ENCODE assay signal across 10 mouse cellular contexts in the genomic region with DNA sequence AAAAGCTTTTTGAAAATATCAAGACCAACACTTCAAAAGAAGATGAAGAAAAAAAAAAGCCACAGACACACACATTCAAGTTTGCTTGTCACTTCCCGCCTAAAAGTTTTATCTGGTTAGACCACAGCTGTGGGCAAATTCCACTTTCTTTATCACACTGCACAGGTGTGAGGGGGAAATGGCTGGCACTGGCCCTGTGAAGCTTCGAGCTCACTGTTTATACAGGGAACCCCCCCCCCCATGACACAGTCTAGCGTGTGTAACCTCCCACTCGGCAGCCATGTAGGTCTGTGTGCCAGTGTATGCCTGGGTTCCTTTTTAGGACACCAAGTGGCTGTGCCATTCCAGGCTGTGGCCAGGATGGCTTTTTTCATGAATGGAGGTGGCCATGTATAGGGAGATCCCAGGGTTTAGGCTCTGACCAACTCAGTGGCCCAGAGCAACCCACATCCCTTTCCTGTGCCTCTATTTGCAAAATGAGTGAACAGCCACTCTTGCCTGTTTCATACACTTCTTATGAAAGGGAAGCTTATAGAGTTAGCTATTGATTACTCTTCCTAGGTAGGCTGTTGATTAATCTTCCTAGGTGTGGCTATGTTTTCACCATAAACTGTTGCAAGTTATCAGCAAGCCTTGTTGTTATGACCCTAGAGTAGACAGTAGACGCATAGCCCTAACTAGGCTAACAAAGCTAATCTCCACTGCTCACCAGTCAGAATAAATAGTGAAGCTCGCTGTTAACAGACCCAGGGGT. TPM values are rescaled to one million over a fixed set of nuclear protein-coding genes. Genes with fewer than 3 reads are reported as not detected.
A peak's percentile ranks its signal among the peaks of the same experiment; 100 is the strongest.
DNase-seq lines count a peak whose midpoint lies in the region; ATAC-seq and TF ChIP-seq lines count a peak whose summit lies in the region.
"Had no signal": no experiment of that assay in that cellular context is flagged by ENCODE, and none has a peak within 500 bp of the region (broad histone marks: within the 10 kb centered on the region; RNA-seq: fewer than 3 reads in every experiment).

No protein-coding gene starts in this region.

- no peak for TF ChIP-seq CTCF in liver, embryonic 14.5 days (IDR thresholded peaks at IDR 0.05; ENCODE audit: low read depth)

- no peaks in the 10 kb centered on the region for H3K27me3 ChIP-seq in liver, embryonic 14.5 days (ENCODE audit: control insufficient read depth, insufficient read depth, low read length)
- H3K27me3 ChIP-seq in stomach, embryonic 16.5 days (ENCODE audit: control insufficient read depth, insufficient read depth, low read length) = no peaks in the 10 kb centered on the region
- H3K27me3 ChIP-seq in midbrain, embryonic 11.5 days (ENCODE audit: control insufficient read depth, insufficient read depth, low read length) = no peaks in the 10 kb centered on the region
- H3K27me3 ChIP-seq: midbrain, embryonic 12.5 days had no signal

- peak; percentile 99 for TF ChIP-seq EP300 in liver, embryonic 14.5 days (IDR thresholded peaks at IDR 0.05; ENCODE audit: low read depth)

- ATAC-seq in liver, embryonic 14.5 days (ENCODE audit: insufficient read depth) = peak; percentile 82
- peak; percentile 62; the same call in 1 of the 2 replicates for ATAC-seq in stomach, embryonic 16.5 days (ENCODE audit: insufficient read depth, low FRiP score)
- no peak for ATAC-seq in midbrain, embryonic 11.5 days (ENCODE audit: low FRiP score)

- 11% methylated on average over 6 of the region's 6 CpGs for whole genome bisulfite sequencing in liver, embryonic 14.5 days (ENCODE audit: insufficient replicate concordance)
- 48% methylated on average over 6 of the region's 6 CpGs for WGBS in stomach, embryonic 16.5 days
- 84% methylated on average over 6 of the region's 6 CpGs for WGBS in midbrain, embryonic 11.5 days

- intact Hi-C loops in gastrocnemius, postnatal 14 days (cut with DNase I; ENCODE audit: low total_unique reads) = no loop called here

- peak overlapping the region; percentile 99 for H3K4me2 ChIP-seq in liver, embryonic 14.5 days (ENCODE audit: low read depth)
- H3K4me2 ChIP-seq in stomach, embryonic 16.5 days (ENCODE audit: low read depth, low read length) = no peak overlapping the region
- no peak overlapping the region for H3K4me2 ChIP-seq in midbrain, embryonic 11.5 days
- H3K4me2 ChIP-seq: midbrain, embryonic 12.5 days had no signal

- H3K9me3 ChIP-seq in liver, embryonic 14.5 days (ENCODE audit: control insufficient read depth, low read length) = no peaks in the 10 kb centered on the region
- H3K9me3 ChIP-seq in stomach, embryonic 16.5 days (replicated peaks; ENCODE audit: control insufficient read depth, low read length) = no peaks in the 10 kb centered on the region
- no peaks in the 10 kb centered on the region for H3K9me3 ChIP-seq in midbrain, embryonic 11.5 days (ENCODE audit: control insufficient read depth, low read length)
- H3K9me3 ChIP-seq: midbrain, embryonic 12.5 days had no signal

- peak; percentile 83 for DNase-seq in heart, adult 11 months
- DNase-seq in heart, postnatal 4 days = no peak
- peak; percentile 88 for DNase-seq in c-Kit-negative CD71-positive TER-119-positive erythroid progenitor cells, embryonic 14.5 days (ENCODE audit: low read depth, low spot score)
- peak; percentile 91 to 95 (median 92) for DNase-seq in liver, embryonic 14.5 days (ENCODE audit: low read depth in 3 of 3, low spot score in 3 of 3)
- no peak for DNase-seq in right cerebral cortex, adult 2 months (ENCODE audit: low spot score in 2 of 2)
- DNase-seq in gastrocnemius, postnatal 14 days = no peak
- no peak for DNase-seq in midbrain, embryonic 11.5 days (ENCODE audit: low spot score, missing footprints)
- DNase-seq: adrenal gland, adult 8-10 months had no signal

- H3K36me3 ChIP-seq in liver, embryonic 14.5 days (replicated peaks; ENCODE audit: control insufficient read depth, insufficient read depth, low read depth) = peaks cover 35% of the 10 kb centered on the region
- no peaks in the 10 kb centered on the region for H3K36me3 ChIP-seq in stomach, embryonic 16.5 days (ENCODE audit: control insufficient read depth, insufficient read depth, low read length)
- no peaks in the 10 kb centered on the region for H3K36me3 ChIP-seq in midbrain, embryonic 11.5 days (ENCODE audit: control insufficient read depth, insufficient read depth, low read length)
- H3K36me3 ChIP-seq: midbrain, embryonic 12.5 days had no signal

- H3K27ac ChIP-seq in liver, embryonic 14.5 days = peak overlapping the region; percentile 93
- no peak overlapping the region; the same call in 1 of the 2 replicates for H3K27ac ChIP-seq in stomach, embryonic 16.5 days (ENCODE audit: low read length)
- H3K27ac ChIP-seq in midbrain, embryonic 11.5 days (ENCODE audit: low read depth, low read length) = no peak overlapping the region
- H3K27ac ChIP-seq: midbrain, embryonic 12.5 days had no signal

- peak overlapping the region; percentile 99 for H3K9ac ChIP-seq in liver, embryonic 14.5 days (replicated peaks)
- H3K9ac ChIP-seq in stomach, embryonic 16.5 days (ENCODE audit: low read length) = no peak overlapping the region
- no peak overlapping the region for H3K9ac ChIP-seq in midbrain, embryonic 11.5 days (ENCODE audit: low read length)
- H3K9ac ChIP-seq: midbrain, embryonic 12.5 days had no signal

- H3K4me1 ChIP-seq in liver, embryonic 14.5 days (replicated peaks; ENCODE audit: control insufficient read depth in 2 of 2, insufficient read depth in 2 of 2, low read length in 1 of 2) = peaks cover 58 to 59% of the 10 kb centered on the region in 2 experiments
- H3K4me1 ChIP-seq in stomach, embryonic 16.5 days (ENCODE audit: control insufficient read depth, insufficient read depth, low read length) = peaks cover 5% of the 10 kb centered on the region; the same call in 1 of the 2 replicates
- H3K4me1 ChIP-seq in midbrain, embryonic 11.5 days (ENCODE audit: control insufficient read depth, insufficient read depth, low read length) = no peaks in the 10 kb centered on the region
- H3K4me1 ChIP-seq: midbrain, embryonic 12.5 days had no signal

- H3K4me3 ChIP-seq in liver, embryonic 14.5 days (ENCODE audit: insufficient read depth in 1 of 2, low read depth in 2 of 2, low read length in 2 of 2) = peak overlapping the region; percentile 80 to 97
- no peak overlapping the region for H3K4me3 ChIP-seq in stomach, embryonic 16.5 days (replicated peaks; ENCODE audit: low read length)
- H3K4me3 ChIP-seq in midbrain, embryonic 11.5 days (ENCODE audit: low read depth, low read length) = no peak overlapping the region
- H3K4me3 ChIP-seq: midbrain, embryonic 12.5 days had no signal

RNA-seq across cellular contexts. Expression of gene Hemgn, which starts 9.1 kb away (rescaled TPM):
- total RNA-seq in heart, postnatal 4 days (2021) = under 1 TPM in 1 of 2 experiments, not detected in 1; 0.36 TPM
- 191 and 274 TPM in 2 replicates for polyA plus RNA-seq in liver, embryonic 14.5 days (2012; rRNA removed)
- 293 and 315 TPM in 2 replicates for polyA plus RNA-seq in liver, embryonic 14.5 days (2014; fragmentation: Nextera tagmentation; extraction: Ambion mirVana)
- polyA plus RNA-seq in stomach, embryonic 16.5 days (2015; fragmentation: Nextera tagmentation; extraction: Ambion mirVana) = 16.6 and 17.6 TPM in 2 replicates
- total RNA-seq in gastrocnemius, postnatal 14 days (2021) = not detected
- 20.4 and 20.5 TPM in 2 replicates for polyA plus RNA-seq in midbrain, embryonic 11.5 days (2014; fragmentation: Nextera tagmentation; extraction: Ambion mirVana)

RNA-seq across cellular contexts. Expression of gene Trmo, which starts 15.0 kb away (rescaled TPM):
- 1 to 10 TPM; 3.8 to 5.4 TPM for total RNA-seq in heart, postnatal 4 days (2021)
- 13.9 and 16.1 TPM in 2 replicates for polyA plus RNA-seq in liver, embryonic 14.5 days (2012; rRNA removed)
- polyA plus RNA-seq in liver, embryonic 14.5 days (2014; fragmentation: Nextera tagmentation; extraction: Ambion mirVana) = 8.2 and 11.6 TPM in 2 replicates
- 9.9 and 11.0 TPM in 2 replicates for polyA plus RNA-seq in stomach, embryonic 16.5 days (2015; fragmentation: Nextera tagmentation; extraction: Ambion mirVana)
- 1 to 10 TPM; 3.0 to 3.1 TPM for total RNA-seq in gastrocnemius, postnatal 14 days (2021)
- polyA plus RNA-seq in midbrain, embryonic 11.5 days (2014; fragmentation: Nextera tagmentation; extraction: Ambion mirVana) = 11.9 and 13.8 TPM in 2 replicates

RNA-seq across cellular contexts. Expression of gene Anp32b, which starts 46.5 kb away (rescaled TPM):
- 100 to 1,000 TPM; 121 to 122 TPM for total RNA-seq in heart, postnatal 4 days (2021)
- 60.1 and 171 TPM in 2 replicates for polyA plus RNA-seq in liver, embryonic 14.5 days (2012; rRNA removed)
- polyA plus RNA-seq in liver, embryonic 14.5 days (2014; fragmentation: Nextera tagmentation; extraction: Ambion mirVana) = 351 and 427 TPM in 2 replicates
- polyA plus RNA-seq in stomach, embryonic 16.5 days (2015; fragmentation: Nextera tagmentation; extraction: Ambion mirVana) = 184 and 201 TPM in 2 replicates
- 10 to 100 TPM; 69.9 to 78.8 TPM for total RNA-seq in gastrocnemius, postnatal 14 days (2021)
- polyA plus RNA-seq in midbrain, embryonic 11.5 days (2014; fragmentation: Nextera tagmentation; extraction: Ambion mirVana) = 285 and 311 TPM in 2 replicates

Comparison
In these comparisons a context has a peak if more than half of its experiments do, and no peak if none do; other contexts are left out.
1. DNase-seq: peak in heart, adult 11 months (single experiment), c-Kit-negative CD71-positive TER-119-positive erythroid progenitor cells, embryonic 14.5 days (single experiment) and liver, embryonic 14.5 days (3 of 3); none in heart, postnatal 4 days (single experiment), right cerebral cortex, adult 2 months (0 of 2), gastrocnemius, postnatal 14 days (single experiment) and midbrain, embryonic 11.5 days (single experiment).
2. H3K4me3 ChIP-seq: peak in liver, embryonic 14.5 days (2 of 2); none in stomach, embryonic 16.5 days (single experiment) and midbrain, embryonic 11.5 days (single experiment).